Mouse (Mus musculus): Measurements from ENCODE around the gene Gm20696. TPM values are rescaled to one million over a fixed set of nuclear protein-coding genes. Genes with fewer than 3 reads are reported as not detected.

Gene Gm20696
- total RNA-seq, 2 experiments from 2014 or later, result 1.4 to 1.6 TPM

DNA sequence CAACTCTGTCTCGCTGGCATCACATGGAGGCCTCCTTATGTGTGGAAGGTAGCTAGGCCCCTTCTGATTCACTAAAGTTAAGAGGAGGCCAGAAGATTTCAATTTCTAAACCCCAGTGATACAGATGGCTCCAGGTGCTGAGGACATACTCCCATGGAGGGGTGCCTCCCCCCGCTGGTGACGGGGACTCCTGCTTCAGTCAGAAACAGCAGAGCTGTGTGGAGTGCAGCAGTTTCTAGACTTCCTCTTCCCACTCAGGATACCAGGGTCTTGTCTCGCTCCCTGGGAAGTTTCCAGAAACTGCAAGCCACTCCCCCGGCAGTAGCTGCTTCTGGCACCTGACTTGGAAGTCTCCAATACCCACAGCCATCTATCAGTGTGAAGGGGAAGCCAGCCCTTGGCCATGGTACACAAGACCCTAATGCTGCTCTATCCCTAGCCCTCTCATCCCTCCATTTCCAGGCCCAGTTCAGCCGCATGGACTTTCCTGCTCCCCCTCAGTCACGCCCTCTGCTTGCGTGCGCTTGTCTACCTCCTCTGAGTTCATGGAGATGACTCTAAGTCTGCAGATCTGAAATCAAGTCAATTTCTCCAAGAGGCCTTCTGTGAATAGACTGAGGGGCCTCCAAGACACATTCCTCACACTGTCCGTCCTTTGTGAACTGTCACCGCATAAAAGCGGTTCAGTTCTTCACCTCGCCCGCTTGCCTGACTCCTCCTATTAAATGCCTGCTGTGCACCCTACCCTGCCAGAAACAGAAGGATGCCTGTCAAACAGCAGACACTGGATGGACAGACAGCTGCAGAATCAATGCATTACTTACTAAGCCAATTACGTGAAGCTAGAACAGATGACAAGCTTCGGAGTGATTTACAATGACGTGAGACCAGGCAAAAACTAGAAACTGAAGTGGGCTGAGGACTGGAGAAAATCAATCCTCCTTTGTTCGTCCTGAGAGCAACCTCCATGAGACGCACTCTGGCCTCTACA, 346.9 kb downstream of the Gm20696 start:
- no peak for DNase-seq
- intact Hi-C loops (cut with DNase I), result no loop called here

DNA sequence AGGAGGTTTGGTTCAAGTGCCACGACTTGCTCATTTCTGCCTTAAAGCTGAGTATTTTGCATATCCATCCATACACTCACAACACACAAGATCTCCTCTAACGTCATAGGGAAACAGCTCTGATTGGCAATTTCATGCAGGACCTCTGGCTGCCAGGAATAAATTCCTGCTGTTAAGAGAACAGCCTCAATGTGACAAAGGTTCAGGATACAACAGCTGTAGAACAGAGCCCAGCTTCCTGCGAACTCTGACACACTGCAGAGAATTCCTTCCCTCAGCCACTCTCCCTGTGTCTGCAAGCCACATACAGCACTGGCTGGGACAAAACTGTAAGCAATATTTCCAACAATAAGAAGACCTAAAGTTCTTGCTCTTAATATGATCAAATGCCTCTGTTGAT, 351.9 kb downstream of the Gm20696 start:
- intact Hi-C loops (cut with DNase I), result no loop called here
- no peak for DNase-seq

DNA sequence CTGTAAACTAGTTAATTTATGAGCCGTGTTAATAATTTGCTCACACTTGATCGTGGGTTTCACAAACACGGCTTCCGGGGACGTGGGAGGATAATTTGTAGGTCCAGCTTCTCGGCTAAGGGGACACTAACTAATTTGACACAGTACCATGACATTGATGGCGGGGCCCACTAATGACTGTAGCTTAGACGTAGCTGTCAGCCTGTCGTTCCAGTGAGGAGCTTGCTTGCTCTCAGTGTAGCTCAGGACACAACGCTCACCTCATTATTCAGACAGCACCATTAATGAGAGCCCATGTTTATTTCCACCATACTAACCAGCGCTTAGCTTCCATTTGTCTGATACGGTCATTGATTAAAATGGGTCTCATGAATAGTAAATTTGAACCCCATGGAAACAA, 356.1 kb downstream of the Gm20696 start:
- intact Hi-C loops (cut with DNase I), result no loop called here
- DNase-seq, result no peak

DNA sequence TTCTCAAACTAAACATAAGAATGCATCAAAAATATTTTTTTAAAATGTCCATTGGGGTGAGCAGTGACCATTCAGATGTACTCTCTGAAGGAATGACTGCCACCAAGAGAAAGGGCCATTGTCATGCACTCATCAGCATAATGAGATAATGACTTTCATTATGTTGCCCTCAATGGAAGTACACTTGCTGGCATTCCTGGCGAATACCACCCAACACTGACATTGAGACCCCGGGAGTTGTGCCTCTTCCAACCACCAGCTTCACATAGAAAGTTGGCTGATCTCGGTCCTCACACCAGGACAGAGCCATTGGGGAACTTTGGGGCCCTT, 356.5 kb downstream of the Gm20696 start:
- DNase-seq, result no peak

DNA sequence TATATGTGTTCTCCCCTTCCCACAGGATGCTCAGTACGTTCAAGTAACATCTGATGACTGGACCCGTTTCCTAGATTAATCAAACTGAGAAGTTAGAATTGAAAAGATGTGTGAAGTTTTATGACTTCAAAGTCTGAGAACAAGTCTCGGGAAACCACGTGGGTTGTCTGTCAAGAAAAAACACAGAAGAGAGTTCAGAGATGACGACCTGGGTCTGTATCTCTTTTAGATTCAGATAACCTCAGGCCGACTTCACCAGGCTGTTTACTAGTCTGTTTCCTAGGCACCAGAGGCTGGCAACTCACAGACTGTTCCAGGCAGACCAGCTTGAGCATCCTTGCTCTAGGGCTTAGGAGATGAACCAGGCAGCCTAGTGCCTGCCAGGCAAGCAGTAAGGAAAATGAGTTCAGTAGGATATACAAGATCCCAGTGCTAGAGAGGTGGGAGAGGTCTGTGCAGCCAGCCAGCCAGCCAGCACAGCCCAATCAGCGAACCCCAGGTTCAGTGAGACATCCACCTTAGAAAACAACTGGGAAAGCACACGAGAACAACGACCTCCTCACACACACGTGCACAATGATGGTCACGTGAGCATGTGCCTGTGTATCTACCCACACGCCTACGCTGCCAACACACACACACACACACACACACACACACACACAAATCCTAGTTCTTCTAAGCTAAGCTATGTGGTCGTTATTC, 357.0 kb downstream of the Gm20696 start:
- no peak for DNase-seq
- intact Hi-C loops (cut with DNase I), result no loop called here

More for the DNA sequence above, 356.5 kb downstream of the Gm20696 start:
- intact Hi-C loops (cut with DNase I), result no loop called here

DNA sequence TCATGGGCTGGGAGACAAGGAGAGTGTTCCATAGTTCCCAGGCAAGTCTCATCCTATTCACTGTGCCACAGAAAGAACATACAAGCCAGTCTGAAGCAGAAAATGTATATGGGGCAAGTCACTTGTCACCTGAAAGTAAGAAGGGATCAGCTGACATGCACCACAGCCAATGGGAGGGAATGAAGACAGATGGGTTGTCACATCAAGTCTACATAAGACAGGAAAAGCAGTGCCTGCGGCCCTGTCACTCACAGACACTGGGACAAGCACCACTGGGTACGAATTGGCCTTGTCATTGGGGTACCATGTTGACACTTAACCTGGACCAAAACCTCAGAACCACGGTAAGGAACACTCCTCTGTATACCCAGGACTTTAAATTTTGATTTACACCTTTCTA, 360.8 kb downstream of the Gm20696 start:
- intact Hi-C loops (cut with DNase I), result no loop called here
- DNase-seq, result no peak

DNA sequence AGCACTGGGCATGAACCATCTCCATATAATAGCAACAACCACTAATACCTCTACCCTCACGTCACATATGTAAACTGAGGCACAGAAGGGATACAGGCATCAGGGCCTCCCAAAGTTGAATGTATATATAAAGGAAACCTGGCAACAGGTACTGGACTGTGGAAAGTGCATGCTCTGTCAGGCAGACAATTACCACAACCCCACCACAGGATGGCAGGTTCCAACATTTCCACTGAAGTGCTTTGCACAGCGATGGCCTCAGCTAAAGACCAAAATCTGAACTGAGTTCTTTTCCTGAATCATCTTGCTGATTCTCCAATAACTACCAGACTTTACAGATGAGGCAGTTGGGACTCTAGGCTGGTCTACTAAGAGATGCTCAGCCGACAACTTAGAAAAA, 361.4 kb downstream of the Gm20696 start:
- DNase-seq, result no peak
- intact Hi-C loops (cut with DNase I), result no loop called here

DNA sequence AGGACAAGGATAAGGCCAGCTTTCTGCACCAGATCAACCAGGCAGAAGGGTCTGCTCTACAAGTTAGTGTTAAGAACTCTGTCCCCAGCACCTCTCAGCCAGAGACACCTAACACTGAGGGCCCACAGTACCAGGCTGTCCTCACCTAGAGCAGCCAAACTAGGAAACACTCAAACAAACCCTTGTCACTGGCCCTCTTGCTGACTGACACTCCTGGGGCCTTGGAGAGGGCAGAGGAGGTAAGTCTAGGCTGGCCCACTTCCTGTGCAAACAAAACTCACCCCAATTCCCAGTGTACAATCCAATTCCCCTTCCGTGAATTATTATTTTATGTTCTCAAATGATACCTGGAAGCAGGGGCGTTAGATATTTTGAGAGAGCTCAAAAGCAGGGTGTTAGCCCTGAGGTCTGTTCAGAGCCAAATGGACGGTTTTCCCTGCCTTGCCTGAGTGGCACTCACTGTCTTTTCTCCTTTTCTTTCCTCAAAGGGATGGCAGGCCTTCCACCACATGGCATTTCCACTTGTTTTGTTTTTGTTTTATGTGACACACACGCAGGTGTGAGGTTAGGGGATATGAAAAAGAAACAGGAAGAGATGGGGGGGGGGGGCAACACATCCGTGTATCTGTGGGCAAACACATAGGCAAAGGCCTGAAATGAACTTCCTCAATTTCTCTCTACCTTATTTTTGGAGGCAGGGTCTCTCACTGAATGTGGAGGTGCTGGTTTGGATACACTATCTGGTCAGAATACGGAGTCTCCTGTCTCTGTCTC, 363.7 kb downstream of the Gm20696 start:
- intact Hi-C loops (cut with DNase I), result no loop called here

DNA sequence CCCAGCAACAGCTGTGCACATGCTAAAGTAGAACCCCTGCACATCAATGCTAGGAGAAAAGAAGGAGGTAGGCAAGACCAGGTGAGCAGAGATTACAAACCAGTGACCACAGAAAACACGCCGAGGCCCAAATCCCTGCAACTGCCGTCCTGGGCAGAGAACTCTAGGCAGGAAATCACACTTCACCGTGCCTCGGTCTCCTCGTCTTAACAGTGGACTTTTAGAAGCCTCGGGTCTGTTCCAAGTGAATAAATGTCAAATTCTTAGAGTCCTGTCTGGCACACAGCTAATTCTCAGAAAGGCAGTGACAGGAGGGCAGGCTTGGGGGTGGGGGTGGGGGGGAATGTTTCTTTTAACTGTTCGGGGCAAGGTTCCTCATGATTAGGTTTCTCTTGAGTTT, 364.7 kb downstream of the Gm20696 start:
- intact Hi-C loops (cut with DNase I), result no loop called here
- no peak for DNase-seq

More for the DNA sequence above, 363.7 kb downstream of the Gm20696 start:
- DNase-seq, result no peak

DNA sequence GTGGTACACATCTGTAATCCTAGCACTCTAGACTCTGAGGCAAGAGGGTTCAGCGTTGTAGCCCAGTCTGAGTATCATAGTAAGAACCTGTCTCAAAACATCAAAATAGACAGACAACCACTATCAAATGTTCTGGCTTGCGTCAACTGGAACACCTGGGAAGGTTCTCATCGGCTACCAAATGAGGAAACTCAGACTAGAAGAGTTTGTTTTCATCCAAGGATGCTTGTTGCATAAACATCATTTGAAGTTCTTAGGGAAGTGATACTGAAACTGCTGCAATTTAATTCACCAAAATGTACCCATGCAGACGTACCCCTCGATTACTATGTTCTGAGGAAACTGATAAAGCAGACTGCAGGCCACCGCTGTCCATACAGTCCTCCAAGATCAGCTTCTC, 366.4 kb downstream of the Gm20696 start:
- intact Hi-C loops (cut with DNase I), result no loop called here
- no peak for DNase-seq

DNA sequence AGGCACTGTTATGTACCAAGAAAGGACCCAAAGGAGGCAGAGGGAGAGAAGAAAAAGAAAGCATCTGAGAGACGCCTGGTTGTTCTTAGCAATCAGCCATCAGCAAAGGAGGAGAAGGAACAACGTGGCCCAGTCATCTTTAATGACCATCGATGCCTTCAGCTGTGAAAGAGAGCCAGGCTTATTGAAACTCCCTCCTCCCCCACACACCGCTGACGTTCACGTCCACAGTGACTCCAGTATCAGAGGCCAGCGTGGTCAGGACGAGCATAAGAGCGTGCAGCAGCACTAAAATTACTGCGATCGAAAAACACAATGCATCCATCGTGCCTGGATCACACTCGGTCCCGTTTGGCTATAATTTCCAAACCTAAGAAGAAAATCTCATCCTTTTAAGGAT, 367.4 kb downstream of the Gm20696 start:
- intact Hi-C loops (cut with DNase I), result no loop called here
- DNase-seq, result no peak

DNA sequence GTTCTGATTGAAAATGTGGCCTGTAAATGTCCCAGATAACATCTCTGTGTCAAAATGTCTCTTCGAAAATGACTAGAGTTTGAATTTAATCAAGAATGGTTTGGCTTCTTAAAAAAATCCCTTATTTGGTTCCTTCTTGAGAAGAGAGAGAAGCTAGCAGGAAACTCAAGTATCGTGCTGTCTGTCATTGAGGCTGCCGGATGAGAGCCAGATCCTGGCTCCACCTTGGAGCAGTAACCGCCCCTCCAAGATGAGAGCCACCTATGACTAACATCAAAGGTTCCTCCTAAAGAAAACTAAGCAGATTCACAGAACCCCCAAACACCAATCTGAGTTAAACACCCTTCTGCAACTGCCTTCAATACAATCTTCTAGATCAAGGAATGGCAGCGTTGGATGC, 369.1 kb downstream of the Gm20696 start:
- DNase-seq, result no peak
- intact Hi-C loops (cut with DNase I), result no loop called here

DNA sequence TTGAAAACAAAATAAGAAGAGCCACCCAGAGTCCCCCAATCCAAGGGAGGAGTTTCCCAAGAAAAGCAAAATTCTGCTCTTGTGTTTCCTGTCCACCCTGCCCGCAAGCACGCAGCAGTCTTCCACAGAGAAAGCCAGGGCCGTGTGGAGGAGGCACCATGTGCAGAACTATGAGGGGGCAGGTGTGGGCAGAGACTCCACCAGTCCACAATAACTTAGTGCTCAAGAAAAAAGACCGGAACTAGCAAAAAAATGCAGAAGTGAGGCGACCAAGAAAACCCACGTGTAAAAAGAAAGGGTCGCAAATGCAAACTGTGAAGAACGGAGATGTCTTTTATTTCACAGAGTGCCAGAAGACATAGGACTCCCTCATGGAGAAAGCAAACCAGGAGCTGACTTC, 371.1 kb downstream of the Gm20696 start:
- intact Hi-C loops (cut with DNase I), result no loop called here

DNA sequence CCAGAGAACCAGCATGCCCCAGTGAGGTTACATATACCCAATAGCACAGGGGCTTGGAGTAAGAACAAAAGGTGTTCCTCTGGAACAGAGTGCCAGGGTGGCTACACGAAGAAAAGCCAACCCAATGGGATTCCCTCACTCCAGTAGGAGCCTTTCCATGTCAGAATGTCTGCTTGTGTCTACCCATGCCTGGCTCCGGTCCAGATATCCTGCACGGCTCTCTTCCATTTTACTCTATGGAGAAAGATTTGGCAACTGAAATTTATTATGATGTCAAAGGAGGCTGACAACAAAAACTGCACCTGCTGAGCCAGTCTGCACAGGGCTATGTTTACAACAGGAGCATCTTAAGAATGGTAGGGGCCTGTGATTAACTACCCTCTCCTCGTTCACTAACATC, 377.4 kb downstream of the Gm20696 start:
- no peak for DNase-seq
- intact Hi-C loops (cut with DNase I), result no loop called here

More for the DNA sequence above, 371.1 kb downstream of the Gm20696 start:
- DNase-seq, result no peak

DNA sequence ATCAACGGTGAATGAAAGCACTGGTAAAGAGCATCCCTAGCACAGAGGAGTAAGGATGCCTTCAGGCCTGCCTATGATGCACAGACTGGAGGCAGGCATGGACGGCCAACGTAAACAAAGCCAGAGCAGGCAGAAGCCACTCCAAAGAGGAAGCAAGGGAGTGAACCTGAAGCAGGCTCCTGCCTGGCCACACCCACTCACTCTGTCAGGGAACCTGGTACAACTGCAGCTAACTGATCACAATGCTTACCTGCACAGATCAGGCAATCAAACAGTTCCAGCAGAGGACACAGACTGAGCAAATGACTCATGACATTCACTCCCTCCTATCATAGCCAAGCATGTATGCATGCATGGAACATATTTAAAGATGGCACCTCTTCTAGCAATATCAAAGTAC, 381.6 kb downstream of the Gm20696 start:
- intact Hi-C loops (cut with DNase I), result no loop called here

DNA sequence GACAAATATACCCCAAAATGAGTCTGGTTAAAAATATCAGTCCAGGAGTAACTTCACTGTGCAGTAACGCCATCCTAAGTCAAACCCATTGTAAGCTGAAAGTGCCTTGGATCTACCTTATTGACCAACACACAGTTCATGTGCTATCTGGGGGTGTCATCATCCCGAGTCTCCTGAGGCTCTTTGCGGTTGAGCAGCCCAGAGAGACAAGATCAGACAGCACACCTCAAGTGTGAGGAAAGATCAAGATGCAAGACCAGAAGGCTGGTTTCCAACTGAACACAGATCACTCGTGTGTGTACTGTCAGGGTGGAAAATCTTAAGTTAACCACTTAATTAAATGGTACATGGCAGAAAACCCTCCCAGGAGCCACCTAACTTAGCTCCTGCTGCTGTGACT, 382.6 kb downstream of the Gm20696 start:
- DNase-seq, result no peak
- intact Hi-C loops (cut with DNase I), result no loop called here

More for the DNA sequence above, 381.6 kb downstream of the Gm20696 start:
- DNase-seq, result no peak

DNA sequence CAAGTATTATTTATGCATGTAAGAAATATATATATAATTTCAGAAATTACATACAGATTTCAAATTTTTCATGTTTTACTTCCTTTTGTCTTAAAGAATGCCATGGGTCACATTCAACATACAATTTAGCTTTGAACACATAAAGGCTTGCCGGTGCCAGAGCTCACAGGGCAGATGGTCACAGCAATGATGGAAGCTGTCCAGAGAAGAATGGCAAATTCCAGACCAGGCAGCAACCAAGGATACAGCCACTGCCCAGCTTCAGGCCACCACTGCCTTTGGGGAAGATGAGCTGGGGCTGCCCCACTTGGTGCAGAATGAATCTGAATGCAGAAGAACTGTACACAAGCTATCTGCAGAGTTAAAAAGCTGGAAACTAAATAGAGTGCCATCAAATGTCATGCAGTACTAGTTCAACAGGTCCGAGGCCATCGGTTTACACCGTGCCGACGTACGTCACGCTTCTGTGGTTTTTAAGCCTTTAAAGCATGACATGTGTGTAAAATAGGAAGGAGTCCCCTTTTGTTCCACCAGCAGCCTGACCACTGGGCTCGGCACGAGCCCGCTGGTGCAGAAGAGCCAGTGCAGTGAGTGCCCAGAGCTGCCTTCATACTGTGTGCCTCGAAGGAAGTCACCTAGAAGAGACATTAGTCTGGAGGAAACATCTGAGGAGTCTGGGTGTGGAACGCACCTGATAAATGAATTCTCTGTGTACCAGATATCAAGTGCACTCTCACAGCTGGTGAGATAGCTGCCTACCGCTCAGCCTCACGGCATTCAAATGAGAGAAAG, 383.5 kb downstream of the Gm20696 start:
- intact Hi-C loops (cut with DNase I), result no loop called here
- DNase-seq, result no peak

DNA sequence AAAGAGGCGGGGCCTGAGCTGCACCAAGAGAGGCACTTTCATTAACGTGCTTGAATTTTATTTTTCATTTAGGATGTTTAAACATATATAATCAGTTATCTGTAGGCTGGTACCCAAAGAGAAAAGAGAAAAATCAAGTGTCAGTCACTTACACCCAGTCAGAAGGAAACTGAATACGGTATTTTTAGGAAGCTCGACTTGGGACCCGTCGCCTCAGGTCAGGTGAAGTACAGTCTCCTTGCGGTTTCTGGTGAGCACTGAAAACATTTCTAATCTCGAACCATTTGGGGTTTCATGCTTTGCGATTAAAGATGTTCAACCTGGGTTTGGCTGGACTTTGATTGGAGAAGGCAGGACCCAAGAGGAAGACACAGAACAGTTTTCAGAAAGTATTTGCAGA, 385.2 kb downstream of the Gm20696 start:
- no peak for DNase-seq
- intact Hi-C loops (cut with DNase I), result no loop called here

DNA sequence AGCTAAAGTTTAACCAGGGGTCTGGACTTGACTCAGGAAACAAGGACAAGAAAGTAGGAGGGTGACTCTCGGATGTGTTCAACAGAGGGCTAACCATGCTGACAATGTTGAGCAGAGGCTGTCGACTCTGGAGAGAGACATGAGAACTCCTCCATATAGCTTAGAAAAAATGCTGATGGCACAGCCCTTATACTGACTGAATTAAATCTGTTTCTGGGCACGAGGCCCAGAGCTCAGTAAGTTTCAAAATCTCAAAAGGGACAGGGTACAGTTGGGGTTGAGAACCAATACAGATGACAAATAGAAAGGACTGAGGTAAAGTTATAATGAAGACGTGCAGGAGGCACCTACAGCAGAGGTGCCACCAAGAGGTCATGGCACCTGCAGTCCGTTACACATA, 386.0 kb downstream of the Gm20696 start:
- intact Hi-C loops (cut with DNase I), result no loop called here
- DNase-seq, result no peak

DNA sequence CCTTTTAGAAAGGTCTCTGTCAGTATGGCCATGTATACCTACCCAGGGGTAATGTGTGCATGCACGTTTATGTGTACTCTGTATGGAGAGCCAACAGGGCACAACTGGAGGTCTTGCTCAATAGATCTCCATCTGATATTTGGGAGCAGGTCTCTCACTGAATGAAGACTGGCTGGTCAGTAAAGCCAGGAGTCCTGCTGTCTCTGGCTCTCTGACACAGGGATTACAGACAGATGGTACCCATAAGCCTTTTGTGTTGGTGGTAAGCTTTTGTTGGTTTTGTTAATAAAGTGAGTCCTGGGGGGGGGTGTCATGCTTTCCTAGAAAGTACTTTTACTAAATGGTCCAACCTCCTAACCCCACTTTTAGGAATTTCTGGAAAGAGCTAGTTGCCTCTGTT, 389.3 kb downstream of the Gm20696 start:
- intact Hi-C loops (cut with DNase I), result loop anchor here (10.0 kb wide), 1 partner anchor 338 kb away; no protein-coding TSS in a partner anchor
- DNase-seq, result no peak

All from gastrocnemius, postnatal 36 days (tissue).